Mouse (Mus musculus) G1E (cell line): ENCODE data around the gene Zbed5.

Experiments used
- CTCF ChIP-seq: IDR thresholded peaks from 2 replicates; pipeline ENCODE4 v1.5.1; 2012; ENCODE audit warnings: low read depth, low read length, inconsistent platforms, mixed read lengths
- GATA1 ChIP-seq: IDR thresholded peaks from 2 replicates; pipeline ENCODE4 v1.6.1; 2012; ENCODE audit warnings: borderline replicate concordance, low read length, inconsistent platforms, mixed read lengths
- GATA2 ChIP-seq: IDR thresholded peaks from 2 replicates; pipeline ENCODE4 v1.6.1; 2012; ENCODE audit warnings: low read depth, low read length, inconsistent platforms, borderline replicate concordance
- TAL1 ChIP-seq: conservative IDR thresholded peaks from 2 replicates; pipeline ENCODE4 v1.6.1; 2012; ENCODE audit warnings: low read depth, low read length, inconsistent platforms, mixed read lengths

DNA sequence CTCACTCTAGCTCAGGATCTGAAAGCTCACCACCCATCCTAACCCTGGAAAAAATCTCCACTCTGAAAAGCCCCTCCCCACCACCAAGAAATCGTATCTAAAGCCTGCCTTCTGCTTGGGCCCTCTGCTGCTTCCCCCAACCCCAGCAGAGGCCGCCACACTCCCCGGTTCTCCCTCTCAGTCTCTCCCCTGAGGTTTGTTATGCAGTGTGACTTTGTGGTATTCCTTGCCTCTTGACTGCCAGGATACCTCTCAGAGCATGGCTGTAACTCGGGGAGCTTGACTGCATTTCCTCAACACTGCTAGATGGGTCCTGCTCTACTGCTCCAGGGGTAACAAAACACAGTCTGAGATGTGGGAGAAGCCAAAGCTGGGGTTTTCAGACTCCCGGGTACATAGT is 40.4 kb upstream of the Zbed5 start:
- TF ChIP-seq GATA1 (no peak), CTCF (no peak), TAL1 (no peak), GATA2 (no peak)
